Mouse (Mus musculus) testis, adult 2 months (tissue): Measurements from ENCODE around the gene Mrps16.
A peak's percentile ranks its signal among the peaks of the same experiment; 100 is the strongest.

Experiments
- CTCF ChIP-seq: fragments of 200-500 bp; IDR thresholded peaks from 2 replicates; pipeline ENCODE4 v1.5.1; 2012; ENCODE audit warnings: low read depth, mild to moderate bottlenecking, inconsistent platforms, low read length, moderate library complexity; ENCODE audit not compliant: control insufficient read depth, insufficient read depth, insufficient replicate concordance
- POLR2A ChIP-seq: fragments of 200-500 bp; IDR thresholded peaks from 2 replicates; pipeline ENCODE4 v1.6.1; 2012; ENCODE audit warnings: low read depth, mild to moderate bottlenecking, inconsistent platforms, low read length, moderate library complexity; ENCODE audit not compliant: control insufficient read depth

DNA sequence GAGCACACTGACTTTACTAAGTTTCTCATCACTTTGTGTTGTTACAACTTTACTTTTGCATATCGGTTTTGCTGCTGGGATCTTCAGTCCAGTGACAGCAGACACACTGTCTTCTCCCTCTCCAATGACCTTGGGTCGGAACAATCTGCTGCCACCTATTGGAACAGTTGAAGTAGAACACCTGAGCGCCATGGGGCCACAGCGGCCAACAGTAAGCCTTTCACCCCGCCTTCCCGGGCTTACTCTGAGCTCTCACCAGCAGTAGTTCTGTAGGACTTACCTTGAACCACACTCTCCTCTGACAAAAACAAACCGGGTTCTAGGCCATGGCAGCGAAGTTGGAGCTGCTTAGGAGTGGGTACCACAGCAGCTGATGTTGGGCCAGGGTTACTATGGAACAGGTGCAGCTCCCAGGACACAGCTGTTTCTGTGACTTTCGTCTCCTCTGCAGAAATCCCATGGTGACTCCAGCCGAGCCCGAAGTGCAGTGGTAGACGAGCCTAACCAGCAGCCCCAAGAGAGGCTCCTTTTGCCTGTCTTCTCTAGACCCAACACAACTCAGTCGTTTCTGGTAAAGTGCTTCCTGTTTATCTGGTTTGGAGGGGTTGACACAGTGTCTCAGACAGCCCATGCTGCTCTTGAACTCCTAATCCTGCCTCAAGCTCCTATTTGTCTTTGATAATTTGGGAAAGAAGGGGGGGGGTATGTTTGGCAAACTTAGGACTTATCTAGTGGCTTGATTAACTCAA is 14.9 kb downstream of the Mrps16 start:
- TF ChIP-seq CTCF: peak; percentile 57; the same call in 1 of the 2 replicates
- TF ChIP-seq POLR2A: no peak
